Mouse (Mus musculus): ENCODE measurements around the gene Ddx11. TPM values are rescaled to one million over a fixed set of nuclear protein-coding genes. Genes with fewer than 3 reads are reported as not detected.

Ddx11 gene
- polyA plus RNA-seq, 1 experiment from 2014 or later = 29.1 TPM

Other genes starting within 250 kb of the Ddx11 start
- gene Ralbp1, start 237.7 kb upstream of the Ddx11 start, polyA plus RNA-seq (2016; fragmentation: Nextera tagmentation; extraction: Ambion mirVana) = 49.3 and 51.6 TPM in 2 replicates
- 83.0 and 92.7 TPM in 2 replicates for gene Twsg1, start 172.3 kb upstream of the Ddx11 start, polyA plus RNA-seq (2016; fragmentation: Nextera tagmentation; extraction: Ambion mirVana)
- 13.8 and 22.2 TPM in 2 replicates for gene Ankrd12, start 46.4 kb upstream of the Ddx11 start, polyA plus RNA-seq (2016; fragmentation: Nextera tagmentation; extraction: Ambion mirVana)
- 343 and 351 TPM in 2 replicates for gene Ndufv2, start 22.0 kb upstream of the Ddx11 start, polyA plus RNA-seq (2016; fragmentation: Nextera tagmentation; extraction: Ambion mirVana)
- gene Washc1, start 12.0 kb upstream of the Ddx11 start, polyA plus RNA-seq (2016; fragmentation: Nextera tagmentation; extraction: Ambion mirVana) = 32.9 and 35.5 TPM in 2 replicates